Mouse (Mus musculus) cerebellum, adult 2 months (tissue): ENCODE results near the gene Immp2l. TPM values are rescaled to one million over a fixed set of nuclear protein-coding genes. Genes with fewer than 3 reads are reported as not detected.

Experiments used
- DNase-seq, 2 experiments: peaks; one replicate each; pipeline ENCODE4 v3.0.0; 2021
- H3K27ac ChIP-seq: fragments of 200-500 bp; 2 replicates; pipeline ENCODE4 v1.5.1; 2012; ENCODE audit warnings: low read length, control low read depth, inconsistent platforms; ENCODE audit not compliant: insufficient read depth
- H3K27me3 ChIP-seq: fragments of 200-500 bp; 2 replicates; pipeline ENCODE4 v1.6.1; 2012; ENCODE audit warnings: inconsistent platforms, mild to moderate bottlenecking, low read length, moderate library complexity; ENCODE audit not compliant: control insufficient read depth, insufficient read depth
- H3K4me1 ChIP-seq: fragments of 200-500 bp; 2 replicates; pipeline ENCODE4 v1.6.1; 2011; ENCODE audit warnings: low read length; ENCODE audit not compliant: control insufficient read depth, insufficient read depth
- H3K4me3 ChIP-seq: fragments of 200-500 bp; replicated peaks from 2 replicates; pipeline ENCODE3; 2011; ENCODE audit warnings: mild to moderate bottlenecking, low read depth, low read length, control low read depth; ENCODE audit not compliant: insufficient read depth
- CTCF ChIP-seq: fragments of 200-500 bp; IDR thresholded peaks from 2 replicates; pipeline ENCODE4 v1.5.1; 2011; ENCODE audit warnings: low read depth, mild to moderate bottlenecking, control low read depth, low read length, moderate library complexity, borderline replicate concordance; ENCODE audit not compliant: insufficient read depth
- POLR2A ChIP-seq: fragments of 200-500 bp; IDR thresholded peaks from 2 replicates; pipeline ENCODE4 v1.6.1; 2011; ENCODE audit warnings: low read length, control low read depth, borderline replicate concordance; ENCODE audit not compliant: insufficient read depth
- WGBS: fragments of 180-500 bp; shearing (Covaris S2); methylation state at CpG from one replicate; pipeline ENCODE4 v1.1.7; 2018; 5-methylcytosine and 5-hydroxymethylcytosine counted together
- polyA plus RNA-seq: library from polyadenylated mRNA; depleted of rRNA; stranded (reverse); fragments of >200 nt; gene quantifications from 2 replicates; pipeline ENCODE4 v1.2.3, GENCODE M21; 2012

The Immp2l gene
- polyA plus RNA-seq, 1 experiment: 11.4 TPM

DNA sequence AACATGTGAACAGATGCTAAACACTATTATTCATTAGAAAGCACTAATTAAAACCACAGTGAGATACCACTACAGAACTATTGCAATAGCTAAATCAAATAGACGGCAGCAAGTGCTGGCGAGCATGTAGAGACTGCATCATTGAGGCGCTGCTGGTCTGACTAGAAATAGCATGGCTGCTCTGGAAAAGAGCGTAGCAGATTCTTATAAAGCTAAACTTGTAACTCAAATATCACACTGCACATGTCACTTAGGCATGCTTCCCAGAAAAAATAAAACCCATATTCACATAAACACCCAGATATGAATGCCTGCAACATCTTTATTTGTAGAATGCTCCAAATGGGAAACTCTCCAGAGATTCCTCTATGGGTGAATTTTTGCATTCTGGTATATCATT, 570.1 kb downstream of the Immp2l start:
- TF ChIP-seq POLR2A: no peak
- TF ChIP-seq CTCF: no peak
- peaks cover 4% of the 10 kb centered on the region; the same call in 1 of the 2 replicates for H3K4me1 ChIP-seq
- DNase-seq: no peak
- WGBS: 79% methylated on average over 4 of the region's 4 CpGs
- no peaks in the 10 kb centered on the region for H3K27me3 ChIP-seq
- no peak overlapping the region for H3K4me3 ChIP-seq
- H3K27ac ChIP-seq: no peak overlapping the region

DNA sequence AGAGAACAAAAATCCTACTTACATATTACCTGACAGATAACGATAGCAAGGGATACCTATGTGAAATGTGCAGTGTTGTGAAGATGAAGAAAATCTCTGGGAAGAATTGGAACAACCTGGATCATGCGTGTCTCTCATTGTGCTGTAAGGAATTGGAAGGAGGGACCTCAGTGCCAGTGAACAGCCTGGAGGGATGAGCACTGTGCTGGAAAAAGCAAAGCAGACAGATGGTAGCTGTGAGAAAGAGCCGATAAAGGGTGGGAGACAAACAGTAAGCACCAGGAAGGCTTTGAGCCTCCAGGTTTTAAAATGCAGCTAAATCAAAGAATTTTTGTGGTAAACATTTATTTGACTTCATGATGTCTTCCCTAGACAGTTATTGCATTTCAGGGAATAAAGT, 591.4 kb downstream of the Immp2l start:
- TF ChIP-seq POLR2A (no peak), CTCF (no peak)
- 16% methylated on average over 3 of the region's 3 CpGs for WGBS
- Histone ChIP-seq H3K4me3 (no peak overlapping the region), H3K4me1 (no peaks in the 10 kb centered on the region), H3K27me3 (no peaks in the 10 kb centered on the region), H3K27ac (no peak overlapping the region)
- no peak for DNase-seq

DNA sequence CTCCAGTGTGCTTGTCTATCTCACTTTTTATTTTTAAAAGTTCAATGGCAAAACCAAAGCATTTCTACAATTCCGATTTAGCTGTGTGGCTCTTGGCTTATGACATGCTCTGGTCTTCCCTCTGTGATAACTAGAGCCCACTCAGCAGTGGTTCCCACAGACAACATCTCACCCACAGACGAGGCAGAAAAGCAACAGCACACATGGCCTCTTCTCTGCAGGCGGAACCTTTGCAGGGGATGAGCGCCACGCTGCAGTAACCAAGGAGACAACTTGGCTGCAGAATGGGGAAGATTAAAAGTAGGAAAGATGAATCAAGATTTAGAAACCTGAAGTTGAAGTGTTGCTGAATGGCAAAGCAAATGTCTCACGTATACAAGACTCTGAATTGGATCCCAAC, 597.5 kb downstream of the Immp2l start:
- Histone ChIP-seq H3K4me1 (no peaks in the 10 kb centered on the region), H3K27ac (no peak overlapping the region), H3K4me3 (no peak overlapping the region), H3K27me3 (no peaks in the 10 kb centered on the region)
- 59% methylated on average over 6 of the region's 6 CpGs for WGBS
- DNase-seq: no peak
- TF ChIP-seq POLR2A: no peak
- no peak for TF ChIP-seq CTCF

DNA sequence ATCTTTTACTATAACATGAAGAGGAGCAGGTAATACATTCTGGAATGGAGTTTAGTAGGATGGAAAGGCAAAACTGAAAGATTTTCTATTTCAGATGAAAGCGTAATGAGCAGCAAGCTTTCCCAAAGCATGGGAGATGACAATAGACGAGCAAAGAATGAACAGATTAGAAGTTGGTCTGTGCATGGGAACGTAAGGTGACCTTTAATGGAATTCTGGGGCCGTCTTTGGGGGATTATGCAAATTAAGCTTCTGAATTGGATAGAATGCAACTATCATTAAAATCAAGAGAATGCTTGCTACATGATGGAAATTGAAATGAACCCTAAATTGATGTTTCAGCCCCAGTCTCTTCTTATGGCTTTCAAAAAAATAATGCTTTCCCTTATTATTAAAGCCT, 619.4 kb downstream of the Immp2l start:
- 77% methylated on average over 4 of the region's 4 CpGs for WGBS
- Histone ChIP-seq H3K27ac (no peak overlapping the region), H3K4me3 (no peak overlapping the region), H3K27me3 (no peaks in the 10 kb centered on the region), H3K4me1 (peaks cover 4% of the 10 kb centered on the region; the same call in 1 of the 2 replicates)
- TF ChIP-seq CTCF (no peak), POLR2A (no peak)
- no peak for DNase-seq

DNA sequence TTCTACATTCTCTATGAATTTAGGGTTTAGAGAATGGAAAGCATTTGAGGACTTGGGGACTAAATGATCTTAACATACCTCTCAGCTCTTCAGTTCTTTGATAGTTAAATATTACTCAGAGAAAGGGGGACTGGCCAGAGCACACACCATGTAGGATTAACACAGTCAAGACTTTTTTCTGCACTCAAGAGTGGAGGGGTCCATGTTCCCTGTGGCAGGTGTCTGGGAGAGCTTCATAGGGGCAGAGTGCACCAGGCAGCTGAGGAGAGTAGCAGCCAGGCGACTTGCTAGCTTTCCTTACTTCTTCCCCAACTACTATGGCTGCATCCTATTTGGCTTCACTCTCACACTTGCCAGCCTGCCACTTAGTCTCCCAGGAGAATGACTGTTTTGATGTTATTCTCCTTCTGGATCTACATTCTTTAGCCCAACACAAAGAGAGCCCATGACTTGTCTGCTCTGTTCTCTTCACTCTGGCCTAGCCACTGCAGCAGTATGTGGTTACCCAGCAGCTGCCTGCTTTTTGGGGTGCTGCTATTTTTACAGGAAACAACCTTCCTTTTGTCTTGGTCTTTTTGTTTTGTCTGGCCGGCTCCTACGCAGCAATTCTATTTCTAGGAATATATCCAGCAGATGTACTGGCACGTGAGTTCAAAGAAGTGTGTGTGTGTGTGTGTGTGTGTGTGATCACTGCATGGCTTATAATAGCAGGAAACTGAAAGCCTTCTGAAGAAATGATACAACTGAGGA, 621.1 kb downstream of the Immp2l start:
- no peaks in the 10 kb centered on the region for H3K27me3 ChIP-seq
- no peak overlapping the region for H3K4me3 ChIP-seq
- TF ChIP-seq CTCF: no peak
- TF ChIP-seq POLR2A: no peak
- no peak for DNase-seq
- H3K27ac ChIP-seq: no peak overlapping the region
- 57% methylated on average over 4 of the region's 4 CpGs for WGBS
- H3K4me1 ChIP-seq: peaks cover 4% of the 10 kb centered on the region; the same call in 1 of the 2 replicates

DNA sequence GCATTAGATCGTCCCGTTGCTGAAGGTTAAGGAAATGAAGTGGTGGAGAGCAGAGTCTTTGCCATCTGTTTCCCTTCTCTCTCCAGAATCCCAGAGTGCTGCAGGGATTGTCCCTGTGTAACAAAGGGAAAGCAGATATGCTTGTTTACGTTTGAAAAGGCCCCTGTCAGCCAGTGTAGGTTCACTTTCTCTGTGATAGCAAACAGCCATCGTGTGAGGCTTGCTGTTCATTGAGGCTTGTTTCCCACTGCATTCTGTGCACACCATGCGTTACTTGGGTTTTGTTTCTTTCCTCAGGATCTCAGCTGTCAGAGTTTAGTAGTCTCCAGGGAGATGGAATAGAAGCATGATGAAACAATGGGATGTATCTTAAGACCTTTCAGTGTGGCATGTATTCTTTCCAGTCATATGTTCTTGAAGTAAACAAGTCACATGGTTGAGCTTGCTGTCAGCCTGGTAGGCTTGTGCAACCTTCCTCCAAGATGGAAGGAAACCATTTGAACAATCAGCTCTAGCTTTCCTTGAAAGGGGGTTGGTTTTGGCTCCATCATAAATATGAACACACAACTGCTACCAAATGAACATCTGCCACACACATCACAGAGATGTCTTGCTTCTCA, 623.2 kb downstream of the Immp2l start:
- no peak for DNase-seq
- Histone ChIP-seq H3K27ac (no peak overlapping the region), H3K4me3 (no peak overlapping the region), H3K27me3 (no peaks in the 10 kb centered on the region), H3K4me1 (peaks cover 4% of the 10 kb centered on the region; the same call in 1 of the 2 replicates)
- TF ChIP-seq CTCF: no peak
- no peak for TF ChIP-seq POLR2A
- 13% methylated on average over 5 of the region's 5 CpGs for WGBS

DNA sequence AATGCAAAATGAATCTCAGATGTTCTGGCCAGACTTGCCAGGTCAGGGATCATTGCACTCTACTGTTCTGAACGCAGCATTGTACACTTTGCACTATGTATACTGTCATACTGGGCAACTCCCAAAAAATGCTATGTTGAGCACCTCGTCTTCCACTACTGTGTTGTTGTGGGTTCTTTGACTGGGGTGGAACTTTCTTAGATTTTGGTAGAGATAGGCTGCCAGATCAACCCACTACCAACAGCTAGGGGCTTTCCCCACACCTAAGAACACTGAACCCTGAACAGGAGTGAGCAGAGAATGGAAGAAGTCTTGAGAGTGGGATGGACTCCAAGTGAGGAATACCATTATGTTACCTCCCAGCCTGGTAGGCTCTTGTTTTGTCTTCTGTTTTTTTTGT, 623.8 kb downstream of the Immp2l start:
- TF ChIP-seq POLR2A (no peak), CTCF (no peak)
- Histone ChIP-seq H3K27me3 (no peaks in the 10 kb centered on the region), H3K4me3 (no peak overlapping the region), H3K27ac (no peak overlapping the region), H3K4me1 (peaks cover 4% of the 10 kb centered on the region; the same call in 1 of the 2 replicates)
- WGBS: 90% methylated on average over 2 of the region's 2 CpGs
- no peak for DNase-seq
